Mouse (Mus musculus): ENCODE measurements around the gene Stam. TPM values are rescaled to one million over a fixed set of nuclear protein-coding genes. Genes with fewer than 3 reads are reported as not detected.
"Not testable (repeated sequence)": the region's sequence is repeated elsewhere in the genome, so short reads cannot be mapped to it uniquely, and the experiment has no call there.

Gene Stam
- polyA plus RNA-seq, 2 experiments from 2014 or later: 10.6 to 15.6 TPM

DNA sequence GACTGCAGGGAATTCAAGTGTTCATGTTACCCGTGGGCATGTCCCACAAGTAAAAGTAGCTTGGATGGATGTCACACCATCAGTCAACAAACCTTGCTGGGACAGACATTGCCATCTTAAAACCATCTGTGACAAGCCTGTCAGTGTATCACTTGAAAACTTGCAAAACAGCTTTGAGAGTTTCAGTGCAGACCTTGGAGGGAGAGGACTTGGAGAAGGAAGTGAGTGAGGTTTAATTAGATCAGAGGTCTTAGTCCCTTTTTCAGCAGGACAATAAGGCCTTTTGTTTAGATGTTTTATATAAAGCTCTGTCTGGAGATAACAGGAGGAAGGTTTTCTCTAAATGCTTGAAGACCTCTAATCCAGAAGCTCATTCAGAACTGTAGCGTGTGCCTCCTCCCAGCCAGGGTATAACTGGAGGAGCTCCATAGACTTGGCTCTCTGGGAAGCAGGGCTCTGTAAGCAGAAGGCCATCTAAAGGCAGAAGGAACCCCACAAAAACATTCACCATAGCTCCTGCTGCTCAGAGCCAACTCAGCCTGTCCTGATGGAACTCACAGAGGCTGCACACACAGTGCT, 124.5 kb downstream of the Stam start:
- not testable (repeated sequence) for ATAC-seq

Other genes starting within 250 kb of the Stam start
- gene Hacd1, start 18.0 kb upstream of the Stam start, polyA plus RNA-seq (2017; shearing (Covaris generic)): not detected
- gene Tmem236, start 100.4 kb downstream of the Stam start, polyA plus RNA-seq (2017; shearing (Covaris generic)): not detected
- under 1 TPM in 1 of 2 experiments, not detected in 1; 0.14 TPM for gene Mrc1, start 155.3 kb downstream of the Stam start, polyA plus RNA-seq (2017; shearing (Covaris generic))

Data from activated CD4-positive, CD25-positive, alpha-beta regulatory T cell, adult 4 months (primary cell).